Mouse (Mus musculus) retina, postnatal 7 days (tissue): Measurements from ENCODE around the gene Vmn2r54.
"Not testable (repeated sequence)": the region's sequence is repeated elsewhere in the genome, so short reads cannot be mapped to it uniquely, and the experiment has no call there.

Experiments used
- DNase-seq: peaks from one replicate; pipeline ENCODE4 v3.0.0-alpha.2; 2012; ENCODE audit warnings: low read depth, low spot score

Vmn2r54 gene

DNA sequence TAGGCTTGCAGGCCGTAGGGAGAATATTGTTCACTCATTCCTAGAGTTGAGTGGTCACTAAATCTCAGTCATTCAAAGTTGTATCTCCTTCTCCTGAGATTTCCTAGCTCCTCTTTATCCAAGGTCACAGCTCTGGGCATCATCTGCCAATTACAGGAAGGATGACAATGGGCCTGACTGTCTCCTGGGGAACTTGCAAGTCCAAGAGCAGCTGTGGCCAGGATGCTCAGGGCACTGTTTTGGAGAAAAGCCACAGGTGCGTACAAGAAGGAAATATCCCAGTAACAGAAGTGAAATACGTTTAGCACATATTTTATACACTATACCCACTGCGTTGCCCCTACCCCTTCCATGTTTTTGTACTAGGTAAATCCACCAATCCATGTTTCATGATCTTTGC is at the start of gene Vmn2r54:
Gene Vmn2r54 (minus strand): TSS at position 101 of the 400 bp plus-strand sequence.
- DNase-seq, result not testable (repeated sequence)

DNA sequence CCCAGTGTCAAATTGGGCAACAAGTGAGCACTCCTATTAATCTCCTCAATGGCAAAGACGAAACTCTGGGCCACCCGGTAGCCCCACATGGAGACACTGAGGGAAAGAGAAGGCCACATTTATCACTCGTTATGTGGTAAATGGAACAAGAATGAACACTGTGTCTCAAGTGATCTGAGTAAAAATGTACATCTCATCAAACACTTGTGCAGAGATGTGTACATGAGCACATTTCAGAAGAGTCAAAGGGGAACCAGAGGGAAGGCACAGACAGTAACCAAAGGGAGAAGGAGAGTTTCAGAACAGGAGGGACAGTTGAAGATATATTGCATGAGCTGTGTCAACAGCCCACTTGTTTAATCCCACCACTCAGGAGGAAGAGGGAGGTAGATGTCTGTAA is 44.8 kb upstream of the Vmn2r54 start, which contains the start of gene Vmn2r55:
Gene Vmn2r55 (minus strand): TSS at position 101 of the 400 bp plus-strand sequence.
- DNase-seq, result not testable (repeated sequence)

GRCm38 (mm10) chr7:12608688-12609087 is 31.4 kb downstream of the Vmn2r54 start, which contains the start of gene Vmn2r53:
Gene Vmn2r53 (minus strand): TSS chr7:12608788.
- DNase-seq, result no peak
